Mouse (Mus musculus) olfactory bulb, adult 2 months (tissue): Measurements from ENCODE around the gene Tfap2d.

Experiments used
- CTCF ChIP-seq: fragments of 200-500 bp; IDR thresholded peaks from 2 replicates; pipeline ENCODE4 v1.5.1; 2012; ENCODE audit warnings: low read depth, mild to moderate bottlenecking, low read length, moderate library complexity; ENCODE audit not compliant: insufficient read depth
- POLR2A ChIP-seq: fragments of 200-500 bp; IDR thresholded peaks from 2 replicates; pipeline ENCODE4 v1.6.1; 2012; ENCODE audit warnings: mild to moderate bottlenecking, low read depth, low read length, moderate library complexity; ENCODE audit not compliant: insufficient read depth

DNA sequence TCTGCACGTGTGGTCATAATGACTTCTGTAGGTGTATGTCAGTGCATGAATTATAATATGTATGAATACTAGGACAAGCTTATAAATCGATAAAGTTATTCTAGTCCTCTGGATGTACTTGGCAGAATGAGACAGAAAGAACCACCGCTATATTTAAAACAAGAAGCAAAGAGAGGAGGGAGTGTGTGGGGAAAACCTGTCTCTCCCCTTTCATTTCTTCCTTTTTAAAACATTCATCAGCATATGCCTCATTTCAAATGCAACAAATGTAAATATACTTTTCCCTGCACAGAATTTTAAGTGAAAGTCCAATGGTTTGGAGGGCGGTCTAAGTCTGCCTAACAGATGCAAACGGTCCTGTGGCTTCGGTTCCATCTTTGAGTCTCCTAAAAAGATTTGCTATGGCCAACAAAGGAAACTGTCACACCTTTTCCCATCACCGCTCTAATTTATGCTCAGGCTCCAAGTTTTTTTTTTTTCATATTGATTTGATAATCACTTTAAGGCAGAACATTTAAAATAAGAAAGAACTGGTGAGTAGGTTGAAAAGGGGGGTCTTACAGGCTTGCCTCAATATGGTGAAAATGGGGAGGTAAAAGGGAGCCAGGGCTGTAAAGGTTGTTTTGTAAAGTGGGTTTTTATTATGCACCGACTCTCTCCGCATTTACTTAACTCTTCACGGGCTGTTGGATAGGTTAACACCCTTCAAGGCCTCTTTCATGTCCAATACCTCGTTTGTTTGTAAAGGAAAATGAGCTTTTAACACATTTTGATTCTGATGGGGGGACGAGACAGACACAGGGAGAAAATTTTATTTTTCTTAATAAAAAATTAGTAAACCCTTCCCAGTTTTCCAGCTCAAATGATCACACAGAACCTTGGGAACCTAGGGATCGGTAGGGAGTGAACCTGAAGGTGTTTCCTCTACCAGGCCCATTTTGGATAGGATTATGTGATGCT lies 4.3 kb downstream of the Tfap2d start:
- no peak for TF ChIP-seq POLR2A
- no peak for TF ChIP-seq CTCF
